Mouse (Mus musculus) Patski (cell line): ENCODE measurements around the gene Eif4enif1. TPM values are rescaled to one million over a fixed set of nuclear protein-coding genes. Genes with fewer than 3 reads are reported as not detected.

Source experiments
- ATAC-seq: fragments of 100-300 bp; one replicate; pipeline ENCODE4 v1.8.0; 2021
- CTCF ChIA-PET: fragments of 350-600 bp; sonication (Branson Sonifier 250); formaldehyde crosslinking; loops from one replicate; lab custom pipeline; 2022; ENCODE audit warnings: inconsistent platforms; lab: Charles Lee
- POLR2A ChIA-PET: fragments of 350-600 bp; sonication (Branson Sonifier 250); formaldehyde crosslinking; loops from one replicate; lab custom pipeline; 2022; ENCODE audit warnings: antibody characterized with exemption, inconsistent platforms; lab: Charles Lee
- DNase-seq: peaks from one replicate; pipeline ENCODE4 v3.0.0-alpha.2; 2011; ENCODE audit warnings: low read depth, low spot score
- H3K27me3 ChIP-seq: fragments of 371-371 bp; one replicate; pipeline ENCODE4 v1.5.1; 2021
- CTCF ChIP-seq: fragments of 100-300 bp; IDR thresholded peaks from one replicate; pipeline ENCODE4 v1.5.1; 2021
- in situ Hi-C: fragments of 300-500 bp; cut with MboI; formaldehyde crosslinking; loops from 3 replicates; pipeline ENCODE4 v1.11.1; 2018; ENCODE audit warnings: low pct_unique_long_range_greater_than_20kb, mixed read lengths
- polyA plus RNA-seq: library from polyadenylated mRNA; unstranded; gene quantifications from one replicate; pipeline ENCODE4 v1.2.3, GENCODE M21; 2021

The Eif4enif1 gene
- polyA plus RNA-seq, 1 experiment from 2014 or later: 69.8 TPM

DNA sequence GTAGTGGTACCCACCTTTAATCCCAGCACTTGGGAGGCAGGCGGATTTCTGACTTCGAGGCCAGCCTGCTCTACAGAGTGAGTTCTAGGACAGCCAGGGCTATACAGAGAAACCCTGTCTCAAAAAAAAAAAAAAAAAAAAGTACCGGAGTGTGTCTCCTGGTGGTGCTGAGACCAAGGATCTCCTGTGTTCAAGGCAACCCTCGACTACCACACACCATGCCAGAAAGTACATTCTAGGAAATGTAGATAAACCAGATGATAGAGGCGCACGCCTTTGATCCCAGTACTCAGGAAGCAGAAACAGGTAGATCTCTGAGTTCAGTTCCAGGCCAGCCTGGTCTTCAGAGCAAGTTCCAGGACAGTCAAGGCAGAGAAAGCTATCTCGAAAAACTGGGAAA, 64.9 kb downstream of the Eif4enif1 start:
- DNase-seq: no peak
- H3K27me3 ChIP-seq: no peaks in the 10 kb centered on the region
- no peak for TF ChIP-seq CTCF
- no peak for ATAC-seq
- CTCF ChIA-PET: interaction anchor here (1.2 to 1.8 kb wide), 2 partner anchors 22 to 24 kb away, joined by 3 to 7 read pairs; partner anchors contain the start of gene Patz1
- in situ Hi-C loops: no loop called here
- POLR2A ChIA-PET: interaction anchor here (1.3 to 4.1 kb wide), 5 partner anchors 20 to 101 kb away, joined by 3 to 63 read pairs (median 4); partner anchors contain the start of gene Patz1

DNA sequence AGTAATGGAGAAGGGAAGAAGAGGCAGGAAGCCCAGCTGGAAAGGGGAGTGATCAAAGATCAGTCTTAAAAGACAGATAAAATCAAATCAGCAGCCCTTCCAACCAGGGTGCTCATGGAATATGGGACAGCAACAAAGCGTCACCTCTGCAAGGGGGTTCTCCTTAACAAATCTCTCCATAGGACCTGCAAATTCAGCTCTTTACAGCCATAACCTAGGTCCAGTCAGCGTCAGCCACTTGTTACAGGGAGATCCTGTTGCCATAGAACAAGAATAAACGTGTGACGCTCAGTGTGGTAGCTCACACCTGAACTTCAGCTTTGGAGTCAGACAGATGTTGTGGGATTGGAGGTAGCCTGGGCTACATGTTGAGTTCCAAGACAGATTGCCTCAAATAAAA, 67.0 kb downstream of the Eif4enif1 start:
- DNase-seq: no peak
- TF ChIP-seq CTCF: no peak
- no peaks in the 10 kb centered on the region for H3K27me3 ChIP-seq
- in situ Hi-C loops: no loop called here
- CTCF ChIA-PET: no interaction called here
- no peak for ATAC-seq
- POLR2A ChIA-PET: interaction anchor here (4.1 kb wide), 1 partner anchor 20 kb away, joined by 63 read pairs; the partner anchor contains the start of gene Patz1

DNA sequence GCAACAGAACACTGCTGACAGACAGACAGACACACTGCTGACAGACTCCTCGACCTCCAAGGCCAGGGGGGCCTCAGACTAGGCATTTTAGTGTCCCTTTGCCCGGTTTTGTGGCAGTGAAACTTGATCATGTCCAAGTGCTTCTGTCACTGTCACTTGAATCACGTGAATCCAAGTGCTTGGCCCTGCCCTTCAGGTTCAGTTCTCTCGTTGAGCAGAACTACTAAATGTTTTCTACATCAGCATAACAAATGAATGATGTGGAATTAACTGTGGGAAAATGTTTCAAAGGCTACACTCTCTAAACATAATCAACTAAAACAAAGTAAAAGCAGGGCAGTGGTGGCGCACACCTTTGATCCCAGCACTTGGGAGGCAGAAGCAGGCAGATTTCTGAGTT, 76.2 kb downstream of the Eif4enif1 start:
- no peak for TF ChIP-seq CTCF
- H3K27me3 ChIP-seq: no peaks in the 10 kb centered on the region
- ChIA-PET CTCF (no interaction called here), POLR2A (interaction anchor here (0.8 kb wide), 1 partner anchor 10 kb away, joined by 3 read pairs; the partner anchor contains the start of gene Patz1)
- in situ Hi-C loops: no loop called here
- no peak for DNase-seq
- no peak for ATAC-seq

DNA sequence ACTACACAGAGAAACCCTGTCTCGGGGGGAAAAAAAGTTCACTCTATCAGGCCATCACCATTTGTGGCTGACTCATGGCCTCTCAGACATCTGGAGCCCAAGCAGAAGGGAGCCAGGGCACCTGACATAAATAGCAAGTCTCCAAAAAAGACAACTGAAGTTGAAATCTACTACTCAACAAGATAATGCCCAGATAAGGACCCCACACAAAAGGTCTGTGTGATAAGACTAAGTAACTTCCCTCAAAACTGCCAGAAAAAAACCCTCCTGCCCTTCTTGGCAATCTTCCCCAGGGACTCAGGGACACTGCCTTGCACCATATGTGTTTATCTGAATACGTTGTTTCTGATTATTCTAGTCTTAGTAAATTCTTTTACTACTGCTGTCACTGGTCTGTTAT, 77.5 kb downstream of the Eif4enif1 start:
- CTCF ChIA-PET: no interaction called here
- no peaks in the 10 kb centered on the region for H3K27me3 ChIP-seq
- no peak for DNase-seq
- POLR2A ChIA-PET: interaction anchor here (0.6 to 0.9 kb wide), 2 partner anchors 10 to 11 kb away, joined by 3 read pairs; no protein-coding TSS in a partner anchor
- no peak for TF ChIP-seq CTCF
- in situ Hi-C loops: no loop called here
- no peak for ATAC-seq

DNA sequence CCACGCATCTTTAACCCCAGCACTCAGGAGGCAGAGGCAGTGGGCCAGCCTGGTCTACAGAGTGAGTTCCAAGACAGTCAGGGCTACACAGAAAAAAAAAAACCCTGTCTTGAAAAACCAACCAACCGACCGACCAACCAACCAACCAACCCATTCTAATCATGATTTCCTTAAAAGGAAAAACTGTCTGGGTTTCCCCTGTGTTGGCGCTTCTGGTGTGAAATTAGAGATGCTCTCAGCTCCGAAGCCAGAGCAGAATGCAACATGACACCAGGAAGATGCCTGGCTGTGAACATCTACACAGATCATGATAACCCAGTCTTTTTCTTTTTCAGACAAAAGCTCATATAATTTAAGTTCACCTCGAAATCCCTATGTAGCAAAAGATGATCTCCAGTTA, 80.7 kb downstream of the Eif4enif1 start:
- TF ChIP-seq CTCF: no peak
- ChIA-PET CTCF (no interaction called here), POLR2A (no interaction called here)
- ATAC-seq: no peak
- no peaks in the 10 kb centered on the region for H3K27me3 ChIP-seq
- DNase-seq: no peak
- in situ Hi-C loops: no loop called here

DNA sequence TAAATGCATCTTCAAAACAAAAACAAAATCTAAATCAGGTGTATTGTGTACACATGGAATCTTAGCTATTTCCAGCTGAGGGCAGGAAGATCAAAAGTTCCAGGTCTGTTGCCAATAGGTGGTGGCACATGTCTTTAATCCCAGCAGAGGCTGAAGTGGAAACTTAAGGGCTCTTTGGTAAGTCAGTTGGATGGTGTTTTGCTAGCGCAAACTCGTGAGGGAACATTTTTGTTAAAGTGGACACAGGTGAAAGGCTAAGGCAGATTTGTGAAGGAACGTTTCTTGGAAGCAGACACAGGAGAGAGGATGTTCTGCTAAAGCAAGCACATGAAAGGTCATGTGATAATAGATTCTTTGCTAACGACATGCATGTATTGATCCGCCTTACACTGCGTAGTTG, 81.5 kb downstream of the Eif4enif1 start:
- POLR2A ChIA-PET: no interaction called here
- DNase-seq (no peak), ATAC-seq (no peak)
- CTCF ChIA-PET: no interaction called here
- in situ Hi-C loops: no loop called here
- no peaks in the 10 kb centered on the region for H3K27me3 ChIP-seq
- no peak for TF ChIP-seq CTCF

DNA sequence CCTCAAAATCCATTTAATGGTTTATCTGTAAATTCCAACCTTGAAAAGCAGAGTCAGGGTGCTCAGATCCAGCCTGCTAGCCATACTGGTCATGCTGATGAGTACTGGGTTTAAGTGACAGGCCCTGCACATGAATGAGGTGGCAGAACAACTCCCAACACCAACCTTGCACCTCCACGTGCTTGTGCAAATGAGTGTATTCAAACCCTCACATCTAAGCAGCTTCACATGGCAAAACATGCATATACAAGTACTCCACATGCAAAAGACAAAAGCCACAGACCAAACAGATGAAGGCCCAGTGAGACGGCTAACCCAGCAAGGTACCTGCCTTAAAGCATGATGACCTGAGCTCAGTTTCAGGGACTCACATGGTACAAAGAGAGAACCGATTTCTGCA, 83.7 kb downstream of the Eif4enif1 start:
- DNase-seq: no peak

DNA sequence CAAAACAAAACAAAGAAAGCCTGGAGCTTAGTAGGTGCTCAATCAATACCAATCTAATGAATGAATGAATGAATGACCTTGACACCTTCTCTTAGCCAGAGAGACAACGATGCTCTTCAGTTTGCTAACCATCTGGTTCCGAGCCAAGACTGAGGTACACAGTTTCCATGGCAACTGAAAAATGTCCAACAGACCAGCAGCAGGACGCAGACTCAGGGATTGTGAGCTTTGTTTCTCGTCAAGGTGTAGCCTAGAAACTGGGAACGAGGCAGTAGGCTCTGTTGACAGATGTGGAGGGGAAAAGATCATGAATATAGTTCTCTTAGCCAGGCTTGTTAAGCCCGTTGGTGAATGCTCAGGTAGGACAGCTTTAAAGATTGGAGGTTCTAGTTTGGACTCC, 84.9 kb downstream of the Eif4enif1 start:
- in situ Hi-C loops: no loop called here
- ATAC-seq (no peak), DNase-seq (no peak)
- TF ChIP-seq CTCF: no peak
- POLR2A ChIA-PET: interaction anchor here (6.9 kb wide), 1 partner anchor 20 kb away, joined by 63 read pairs; the partner anchor contains the start of gene Drg1
- H3K27me3 ChIP-seq: no peaks in the 10 kb centered on the region
- CTCF ChIA-PET: interaction anchor here (0.7 to 1.7 kb wide), 3 partner anchors 27 to 96 kb away, joined by 3 to 5 read pairs (median 3); no protein-coding TSS in a partner anchor

More for the DNA sequence above, 83.7 kb downstream of the Eif4enif1 start:
- no peaks in the 10 kb centered on the region for H3K27me3 ChIP-seq
- no peak for TF ChIP-seq CTCF
- ChIA-PET POLR2A (no interaction called here), CTCF (interaction anchor here (1.0 kb wide), 1 partner anchor 14 kb away, joined by 3 read pairs; no protein-coding TSS in a partner anchor)
- no peak for ATAC-seq
- in situ Hi-C loops: no loop called here

DNA sequence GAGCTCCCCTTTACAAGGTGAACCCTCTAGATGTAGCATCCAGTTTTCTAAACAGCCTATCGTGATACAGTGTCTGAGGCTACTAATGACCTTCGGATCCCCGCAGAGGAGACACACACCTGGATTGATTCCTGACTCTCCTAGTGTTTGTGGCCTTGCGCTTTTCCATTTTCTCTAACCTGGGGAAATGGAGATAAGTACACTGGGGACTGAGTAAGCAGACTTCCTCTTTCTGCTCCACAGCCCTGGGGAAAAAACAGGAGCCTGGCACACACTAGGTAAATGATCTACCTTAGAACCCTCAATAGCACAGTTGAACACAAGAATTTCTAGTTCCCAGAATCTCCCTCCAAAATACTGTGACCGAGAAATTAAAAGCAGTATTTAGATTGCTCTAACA, 85.7 kb downstream of the Eif4enif1 start:
- no peak for ATAC-seq
- no peak for TF ChIP-seq CTCF
- DNase-seq: no peak
- H3K27me3 ChIP-seq: no peaks in the 10 kb centered on the region
- ChIA-PET CTCF (interaction anchor here (0.8 to 2.0 kb wide), 3 partner anchors 22 to 59 kb away, joined by 3 to 7 read pairs (median 5); partner anchors contain the start of gene Drg1), POLR2A (interaction anchor here (6.3 to 6.9 kb wide), 2 partner anchors 21 to 25 kb away, joined by 29 to 63 read pairs; partner anchors contain the start of gene Drg1)
- in situ Hi-C loops: no loop called here

DNA sequence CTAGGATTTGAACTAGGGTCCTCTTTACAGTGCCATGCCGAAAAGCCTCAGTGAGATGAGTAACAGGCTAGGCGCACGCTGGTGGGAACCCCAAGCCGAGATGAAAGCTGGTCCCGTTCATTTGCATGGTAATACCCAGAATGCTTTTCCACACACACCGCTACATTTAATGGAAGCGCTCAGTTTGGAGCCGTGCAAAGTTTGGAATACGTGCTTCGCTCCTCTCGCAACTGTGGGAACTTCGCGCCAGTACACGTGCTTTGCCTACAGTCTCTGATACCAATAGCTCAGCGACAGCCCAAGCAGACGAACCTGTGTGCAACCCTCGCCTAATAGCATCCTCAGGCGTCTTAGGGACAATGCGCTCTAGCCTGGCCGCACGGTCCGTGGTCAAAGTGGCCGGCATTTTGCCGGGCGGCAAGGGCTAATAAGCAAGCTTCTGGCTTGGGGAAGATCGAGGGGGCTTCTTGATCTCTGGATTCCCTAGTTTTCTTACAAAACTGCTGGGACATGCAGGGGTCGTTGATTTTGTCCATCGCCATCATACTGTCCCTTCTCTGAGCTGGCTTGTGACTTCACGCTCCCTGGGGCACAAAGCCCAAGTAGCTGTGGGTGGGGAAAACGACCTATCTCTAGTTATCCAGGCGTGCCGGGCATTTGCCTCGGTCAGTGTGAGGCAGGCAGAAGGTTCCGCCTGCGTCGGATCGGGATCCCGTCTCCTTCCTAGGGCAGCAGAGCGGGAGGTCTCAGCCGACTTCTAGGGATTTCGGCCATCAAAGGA, 86.5 kb downstream of the Eif4enif1 start, which contains the start of gene Patz1:
Gene Patz1 (plus strand): TSS at position 354 of the 781 bp plus-strand sequence.
- ATAC-seq (peak; percentile 23), DNase-seq (no peak)
- in situ Hi-C loops: no loop called here
- H3K27me3 ChIP-seq: no peaks in the 10 kb centered on the region
- POLR2A ChIA-PET: interaction anchor here (0.9 to 6.9 kb wide), 8 partner anchors 10 to 96 kb away, joined by 3 to 63 read pairs (median 8); partner anchors contain the start of genes Drg1, Eif4enif1 and Sfi1
- CTCF ChIA-PET: interaction anchor here (1.0 to 2.0 kb wide), 3 partner anchors 13 to 43 kb away, joined by 4 to 7 read pairs (median 4); partner anchors contain the start of gene Drg1
- TF ChIP-seq CTCF: no peak
